Mouse (Mus musculus) retina, embryonic 14.5 days (tissue): Measurements from ENCODE around the gene Cxcr5.
"Not testable (repeated sequence)": the region's sequence is repeated elsewhere in the genome, so short reads cannot be mapped to it uniquely, and the experiment has no call there.

Experiments
- DNase-seq: peaks from one replicate; pipeline ENCODE4 v3.0.0-alpha.2; 2015; ENCODE audit warnings: low spot score

Cxcr5 gene

GRCm38 (mm10) chr9:44587262-44588160 lies 25.8 kb upstream of the Cxcr5 start:
- DNase-seq = no peak

- no peak for DNase-seq
Observed at GRCm38 (mm10) chr9:44586640-44587261, 25.1 kb upstream of the Cxcr5 start.

GRCm38 (mm10) chr9:44582390-44582789 lies 20.7 kb upstream of the Cxcr5 start:
- DNase-seq = no peak

GRCm38 (mm10) chr9:44581423-44581822 lies 19.7 kb upstream of the Cxcr5 start:
- DNase-seq = peak; percentile 10

GRCm38 (mm10) chr9:44580085-44580484 lies 18.4 kb upstream of the Cxcr5 start:
- no peak for DNase-seq

GRCm38 (mm10) chr9:44579392-44579791 lies 17.7 kb upstream of the Cxcr5 start:
- no peak for DNase-seq

GRCm38 (mm10) chr9:44576046-44576445 lies 14.4 kb upstream of the Cxcr5 start:
- DNase-seq = not testable (repeated sequence)

GRCm38 (mm10) chr9:44575095-44575494 lies 13.4 kb upstream of the Cxcr5 start:
- DNase-seq = no peak

- no peak for DNase-seq
Observed at GRCm38 (mm10) chr9:44573306-44573705, 11.6 kb upstream of the Cxcr5 start.

GRCm38 (mm10) chr9:44570939-44571382 lies 9.3 kb upstream of the Cxcr5 start:
- DNase-seq = no peak

- DNase-seq = no peak
Observed at GRCm38 (mm10) chr9:44568083-44568455, 6.4 kb upstream of the Cxcr5 start.

- no peak for DNase-seq
Observed at GRCm38 (mm10) chr9:44567338-44568082, 5.8 kb upstream of the Cxcr5 start.

GRCm38 (mm10) chr9:44565367-44565766 lies 3.7 kb upstream of the Cxcr5 start:
- peak; percentile 42 for DNase-seq

GRCm38 (mm10) chr9:44562936-44563335 lies 1.3 kb upstream of the Cxcr5 start:
- DNase-seq = no peak

- no peak for DNase-seq
Observed at GRCm38 (mm10) chr9:44552161-44552560, 9.5 kb downstream of the Cxcr5 start.

GRCm38 (mm10) chr9:44551138-44551537 lies 10.5 kb downstream of the Cxcr5 start:
- no peak for DNase-seq

GRCm38 (mm10) chr9:44548412-44549152 lies 13.1 kb downstream of the Cxcr5 start:
- DNase-seq = no peak

GRCm38 (mm10) chr9:44544986-44545385 lies 16.7 kb downstream of the Cxcr5 start:
- no peak for DNase-seq

- no peak for DNase-seq
Observed at GRCm38 (mm10) chr9:44542364-44542763, 19.3 kb downstream of the Cxcr5 start.

GRCm38 (mm10) chr9:44540676-44541075 lies 21.0 kb downstream of the Cxcr5 start:
- no peak for DNase-seq

- peak; percentile 55 for DNase-seq
Observed at GRCm38 (mm10) chr9:44539816-44540421, 21.8 kb downstream of the Cxcr5 start.
